Mouse (Mus musculus): ENCODE results near the gene Rnf168. TPM values are rescaled to one million over a fixed set of nuclear protein-coding genes. Genes with fewer than 3 reads are reported as not detected.

Gene Rnf168
- polyA plus RNA-seq (2015; fragmentation: Nextera tagmentation; extraction: Ambion mirVana) = 22.6 and 23.0 TPM in 2 replicates

DNA sequence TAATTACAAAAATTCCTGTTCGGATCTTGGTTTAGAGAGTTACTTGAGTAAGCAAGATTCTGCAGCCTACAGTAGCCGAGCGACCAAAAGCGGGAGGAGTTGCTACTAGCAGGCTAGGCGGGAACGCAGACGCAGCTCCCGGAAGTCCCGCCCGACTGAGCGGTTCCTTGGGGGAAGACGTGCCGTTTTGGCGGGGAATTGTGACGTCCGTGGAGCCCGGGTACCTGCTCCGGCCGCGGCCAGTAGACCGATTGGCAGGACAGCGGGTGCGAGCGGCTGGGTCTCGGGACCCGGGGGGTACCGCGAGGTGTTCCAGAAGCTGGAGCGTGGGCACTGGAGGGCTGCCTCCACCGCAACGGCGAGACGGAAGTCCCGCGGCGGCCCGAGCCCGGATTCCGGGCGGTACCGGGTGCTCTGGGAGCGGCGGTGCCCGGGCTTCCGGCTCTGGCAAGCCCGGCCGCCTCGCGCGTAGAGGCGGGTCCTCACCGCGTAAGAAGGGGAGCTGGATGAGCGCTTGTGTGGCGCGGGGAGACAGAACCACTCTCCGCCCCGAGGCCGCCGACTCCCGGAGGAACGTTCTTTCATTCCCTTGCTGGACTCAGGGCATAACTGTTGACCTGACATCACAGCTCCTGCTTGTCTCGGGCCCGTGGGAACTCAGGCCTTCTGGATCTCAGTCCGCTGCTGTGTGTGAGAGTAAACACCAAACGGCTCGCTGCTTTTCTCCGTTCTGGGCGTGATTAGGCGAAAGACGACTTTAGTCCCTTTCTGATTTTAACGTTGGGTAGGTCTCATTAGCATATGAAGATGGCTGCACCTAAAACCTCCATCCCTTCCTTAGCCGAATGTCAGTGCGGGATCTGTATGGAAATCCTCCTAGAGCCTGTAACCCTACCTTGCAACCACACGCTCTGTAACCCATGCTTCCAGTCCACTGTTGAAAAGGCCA, at the start of gene Rnf168:
TSS of gene Rnf168 (plus strand) at position 152 of the 949 bp plus-strand sequence.

DNA sequence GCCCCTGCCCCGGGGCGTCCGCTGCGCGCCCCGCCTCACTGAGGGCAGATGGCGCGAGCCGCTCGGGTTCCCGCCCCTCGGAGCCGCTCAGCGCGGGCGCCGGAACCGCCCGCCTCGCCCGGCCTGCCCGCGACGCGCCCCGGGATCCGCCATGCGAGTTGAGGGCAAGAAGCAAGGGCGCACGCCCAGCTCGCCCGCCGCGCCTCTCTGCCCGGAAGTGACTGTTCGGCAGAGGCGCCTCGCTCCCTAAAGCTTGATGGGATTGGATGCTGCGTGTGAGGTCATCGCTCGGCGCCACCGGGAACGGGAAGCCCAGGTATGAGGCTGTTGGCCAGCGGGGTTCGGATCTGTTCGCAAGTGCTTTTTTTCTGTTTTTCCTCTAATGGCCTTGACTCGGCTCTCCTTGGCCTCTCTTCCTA, 30.3 kb upstream of the Rnf168 start, which contains the start of the genes Fbxo45 and Wdr53:
TSS of gene Fbxo45 (minus strand) at position 207 of the 419 bp plus-strand sequence.
TSS of gene Wdr53 (plus strand) at position 276 of the 419 bp plus-strand sequence.

DNA sequence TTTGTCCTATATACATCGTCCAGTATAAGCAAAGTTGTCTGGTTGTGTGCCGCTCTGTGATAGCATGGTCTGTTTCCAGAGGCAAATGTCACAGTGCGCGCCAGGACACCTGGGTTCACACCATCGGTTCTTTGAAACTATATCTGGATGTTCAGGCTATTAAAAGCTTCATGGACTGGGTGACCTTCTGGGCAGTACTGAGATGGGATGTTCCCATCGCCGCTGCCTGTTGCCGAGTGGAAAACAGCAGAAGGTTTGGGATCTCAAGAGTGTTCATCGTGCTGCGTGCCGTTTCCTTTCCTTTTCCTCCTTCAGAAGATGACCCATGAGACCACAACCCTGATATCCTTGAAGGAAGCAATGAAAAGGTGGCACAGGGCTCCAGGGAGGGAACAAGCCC, 6.0 kb upstream of the Rnf168 start, which contains the start of gene Smco1:
TSS of gene Smco1 (plus strand) at position 178 of the 400 bp plus-strand sequence.

DNA sequence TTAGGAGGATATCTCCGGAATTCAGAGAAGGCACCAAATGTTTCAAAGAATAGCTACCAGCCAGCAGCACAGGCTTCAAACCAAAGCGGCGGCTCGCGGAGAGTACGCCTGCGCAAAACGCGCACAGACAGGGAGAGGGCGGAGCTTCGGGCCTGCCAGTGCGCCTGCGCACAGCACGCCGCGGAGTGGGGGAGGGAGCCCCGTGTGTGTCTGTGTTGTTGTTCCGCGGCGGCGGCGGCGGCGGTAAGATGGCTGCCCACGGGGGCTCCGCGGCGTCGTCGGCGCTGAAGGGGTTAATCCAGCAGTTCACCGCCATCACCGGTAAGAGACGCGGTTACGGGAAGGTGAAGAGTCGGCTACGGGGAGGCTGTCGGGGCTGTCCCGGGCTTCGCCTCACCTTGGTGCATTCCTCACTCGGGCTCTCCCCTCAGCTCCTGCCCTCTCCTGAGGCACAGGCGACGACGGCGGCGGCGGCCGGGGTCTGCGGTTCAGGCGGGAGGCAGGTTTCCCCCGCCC, 54.8 kb downstream of the Rnf168 start, which contains the start of gene Ubxn7:
TSS of gene Ubxn7 (plus strand) at position 218 of the 516 bp plus-strand sequence.

MicroRNAs encoded within 50 kb of the gene (microRNA counts, 519-probe panel; counts per million panel counts)
- microRNA mmu-miR-1946a = 88.3 counts per million

Other genes with a start within 250 kb of the Rnf168 start
- gene Pak2, start 198.1 kb upstream of the Rnf168 start, polyA plus RNA-seq (2015; fragmentation: Nextera tagmentation; extraction: Ambion mirVana) = 18.2 and 21.8 TPM in 2 replicates
- gene Pigx, start 177.7 kb upstream of the Rnf168 start, polyA plus RNA-seq (2015; fragmentation: Nextera tagmentation; extraction: Ambion mirVana) = 40.4 and 42.1 TPM in 2 replicates
- gene Cep19, start 177.7 kb upstream of the Rnf168 start, polyA plus RNA-seq (2015; fragmentation: Nextera tagmentation; extraction: Ambion mirVana) = 10.8 and 12.8 TPM in 2 replicates
- 30.8 and 45.9 TPM in 2 replicates for gene Nrros, start 111.9 kb upstream of the Rnf168 start, polyA plus RNA-seq (2015; fragmentation: Nextera tagmentation; extraction: Ambion mirVana)
- gene Bex6, start 97.6 kb upstream of the Rnf168 start, polyA plus RNA-seq (2015; fragmentation: Nextera tagmentation; extraction: Ambion mirVana) = 2.8 and 3.0 TPM in 2 replicates
- 6.5 TPM in 2 replicates for gene Fbxo45, start 30.3 kb upstream of the Rnf168 start, polyA plus RNA-seq (2015; fragmentation: Nextera tagmentation; extraction: Ambion mirVana)
- 15.4 and 16.6 TPM in 2 replicates for gene Wdr53, start 30.2 kb upstream of the Rnf168 start, polyA plus RNA-seq (2015; fragmentation: Nextera tagmentation; extraction: Ambion mirVana)
- gene Smco1, start 6.0 kb upstream of the Rnf168 start, polyA plus RNA-seq (2015; fragmentation: Nextera tagmentation; extraction: Ambion mirVana) = 0.08 TPM in 1 of 2 replicates, not detected in the other
- gene Ubxn7, start 54.8 kb downstream of the Rnf168 start, polyA plus RNA-seq (2015; fragmentation: Nextera tagmentation; extraction: Ambion mirVana) = 10.8 and 11.4 TPM in 2 replicates
- not detected in 2 replicates for gene Tm4sf19, start 123.0 kb downstream of the Rnf168 start, polyA plus RNA-seq (2015; fragmentation: Nextera tagmentation; extraction: Ambion mirVana)
- gene Tctex1d2, start 142.2 kb downstream of the Rnf168 start, polyA plus RNA-seq (2015; fragmentation: Nextera tagmentation; extraction: Ambion mirVana) = 18.7 and 19.7 TPM in 2 replicates
- 38.5 and 38.8 TPM in 2 replicates for gene Pcyt1a, start 153.5 kb downstream of the Rnf168 start, polyA plus RNA-seq (2015; fragmentation: Nextera tagmentation; extraction: Ambion mirVana)
- gene Slc51a, start 210.4 kb downstream of the Rnf168 start, polyA plus RNA-seq (2015; fragmentation: Nextera tagmentation; extraction: Ambion mirVana) = 1.1 and 2.2 TPM in 2 replicates
- gene Zdhhc19, start 218.8 kb downstream of the Rnf168 start, polyA plus RNA-seq (2015; fragmentation: Nextera tagmentation; extraction: Ambion mirVana) = 0.12 TPM in 1 of 2 replicates, not detected in the other

Data from spleen, postnatal 0 days (tissue).